Mouse (Mus musculus) ES-Bruce4 (cell line): ENCODE data around the gene Phc2.

ENCODE experiments used
- EP300 ChIP-seq: IDR thresholded peaks from 2 replicates; pipeline ENCODE4 v1.6.1; 2011; ENCODE audit warnings: low read depth, low read length; ENCODE audit not compliant: insufficient read depth
- POLR2A ChIP-seq: IDR thresholded peaks from one replicate; pipeline ENCODE4 v1.8.1; 2011; ENCODE audit warnings: low read length; ENCODE audit not compliant: insufficient read depth

DNA sequence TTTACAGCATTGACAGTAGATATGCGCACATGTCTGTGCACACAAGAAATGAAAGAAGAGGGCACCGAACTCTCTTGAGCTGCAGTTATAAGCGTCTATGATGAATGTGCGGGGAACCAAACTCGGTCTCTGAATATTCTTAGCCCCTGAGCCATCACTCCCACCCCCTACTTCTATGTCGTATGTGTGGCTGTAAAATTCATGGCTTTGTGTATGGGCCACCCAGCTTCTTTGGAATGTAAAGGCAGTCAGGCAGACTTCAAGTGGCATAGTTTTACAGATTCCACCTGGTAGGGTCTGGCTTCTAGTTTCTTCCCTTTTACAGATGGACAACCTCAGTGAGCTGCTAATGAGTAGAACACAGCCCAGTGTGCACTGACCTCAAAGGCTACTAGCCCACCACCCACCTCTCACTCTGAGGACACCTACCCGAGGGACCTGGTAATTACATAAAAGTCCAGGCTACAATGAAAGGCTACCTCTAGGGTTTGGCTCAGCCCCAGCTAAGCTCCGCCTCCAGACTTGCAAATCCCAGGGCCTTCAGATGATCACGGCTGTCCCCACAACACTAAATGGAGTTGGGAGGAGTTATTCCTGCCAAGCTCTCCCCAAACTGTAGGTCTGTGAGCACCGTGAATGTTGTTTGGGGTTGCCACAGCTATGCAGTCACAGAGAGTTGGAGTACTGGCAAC is 18.5 kb upstream of the Phc2 start:
- no peak for TF ChIP-seq POLR2A
- no peak for TF ChIP-seq EP300
